In the genomic region with DNA sequence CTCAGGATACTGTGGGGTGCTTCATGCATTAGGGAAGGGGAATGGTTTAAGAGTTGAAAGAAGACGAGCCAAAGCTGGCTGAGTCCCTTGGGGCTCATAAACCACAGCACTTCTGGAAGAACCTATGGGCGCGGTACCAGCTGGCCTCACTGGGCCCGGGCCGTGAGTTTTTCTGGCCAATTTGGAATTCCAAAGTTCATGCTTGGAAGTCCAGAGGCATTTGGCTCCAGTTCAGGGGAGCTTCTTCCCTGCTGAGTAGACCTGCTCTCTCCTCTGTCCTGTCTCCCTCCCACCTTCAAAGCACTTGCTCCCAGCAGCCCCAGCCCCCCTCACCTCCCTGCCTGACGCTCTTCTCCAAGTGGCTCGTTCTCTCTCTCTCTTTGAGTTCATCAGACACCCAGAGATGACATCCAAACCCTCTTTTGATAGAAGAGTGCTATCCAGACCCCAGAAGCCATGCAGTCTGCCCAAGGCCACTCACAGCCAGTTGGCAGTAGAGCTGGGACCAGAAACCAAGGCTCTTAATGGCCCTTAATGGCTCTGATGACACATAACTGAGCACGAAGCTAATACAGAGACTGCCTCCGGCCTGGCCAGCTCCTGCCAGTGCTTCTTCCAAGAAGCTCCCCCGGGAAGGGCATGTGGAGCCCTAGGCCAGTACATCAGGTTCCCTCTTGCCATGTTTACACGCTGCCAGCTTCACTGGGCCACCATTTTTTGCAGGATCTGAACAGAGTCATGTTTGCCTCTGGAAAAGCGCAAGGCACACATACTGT, we compare ENCODE assay signal across 12 mouse cellular contexts.
DNase-seq lines count a peak whose midpoint lies in the region; ATAC-seq and TF ChIP-seq lines count a peak whose summit lies in the region.
"Had no signal": no experiment of that assay in that cellular context is flagged by ENCODE, and none has a peak within 500 bp of the region (broad histone marks: within the 10 kb centered on the region; RNA-seq: fewer than 3 reads in every experiment).

No protein-coding gene starts in this region.

- H3K79me3 ChIP-seq in C2C12 (ENCODE audit: low read depth) = no peaks in the 10 kb centered on the region

- no peak for DNase-seq in heart, adult 9 months (ENCODE audit: low spot score in 2 of 2)
- DNase-seq in kidney, adult 9 months = peak; percentile 92
- no peak for DNase-seq in spleen, postnatal 4 days (ENCODE audit: low spot score in 2 of 2)
- DNase-seq in frontal cortex, adult 2 months (ENCODE audit: extremely low spot score in 1 of 2, low spot score in 1 of 2) = no peak
- DNase-seq: retina, postnatal 1 day had no signal

- H3K4me1 ChIP-seq in heart, embryonic 16.5 days (ENCODE audit: control insufficient read depth, insufficient read depth, low read length) = peaks cover 46% of the 10 kb centered on the region
- peaks cover 30% of the 10 kb centered on the region for H3K4me1 ChIP-seq in brown adipose tissue, adult 24 weeks (ENCODE audit: control insufficient read depth, insufficient read depth, insufficient read length, low read length)

- H3K36me3 ChIP-seq in heart, embryonic 16.5 days (ENCODE audit: control insufficient read depth, insufficient read depth) = no peaks in the 10 kb centered on the region
- peaks cover 4% of the 10 kb centered on the region for H3K36me3 ChIP-seq in C2C12 (ENCODE audit: control insufficient read depth, insufficient read depth)
- H3K36me3 ChIP-seq: limb, embryonic 12.5 days had no signal

- H3K9ac ChIP-seq in heart, embryonic 16.5 days (ENCODE audit: low read length) = no peak overlapping the region
- H3K9ac ChIP-seq: limb, embryonic 12.5 days had no signal

- peaks cover 6% of the 10 kb centered on the region for H3K79me2 ChIP-seq in C2C12 (ENCODE audit: control insufficient read depth, insufficient read depth)

- no peak for TF ChIP-seq CTCF in C2C12 (IDR thresholded peaks at IDR 0.05; ENCODE audit: control insufficient read depth, insufficient read depth, insufficient read length)

- no peaks in the 10 kb centered on the region for H3K27me3 ChIP-seq in heart, embryonic 16.5 days (ENCODE audit: control insufficient read depth, insufficient read depth, low read length)
- H3K27me3 ChIP-seq in C2C12 (ENCODE audit: control insufficient read depth, insufficient read depth, insufficient read length) = no peaks in the 10 kb centered on the region
- H3K27me3 ChIP-seq: limb, embryonic 12.5 days had no signal

- no peak overlapping the region for H3K4me2 ChIP-seq in heart, embryonic 16.5 days (ENCODE audit: low read depth, low read length)
- H3K4me2 ChIP-seq: limb, embryonic 12.5 days had no signal

- H3ac ChIP-seq in C2C12 (ENCODE audit: control insufficient read depth, insufficient read length, low read depth) = no peak overlapping the region

- WGBS in heart, embryonic 16.5 days = 77% methylated on average over 12 of the region's 12 CpGs

- no peak for ATAC-seq in heart, embryonic 16.5 days (replicated peaks; ENCODE audit: extremely low read depth, insufficient read depth, low FRiP score)
- ATAC-seq in activated CD4-positive, CD25-positive, alpha-beta regulatory T cell, adult 4 months = no peak
- ATAC-seq: inflammation-experienced regulatory T-cells, adult 6 months had no signal

- peak overlapping the region; percentile 28; the same call in 1 of the 2 replicates for H3K27ac ChIP-seq in heart, embryonic 16.5 days (ENCODE audit: low read length)
- peak overlapping the region; percentile 19; the same call in 1 of the 2 replicates for H3K27ac ChIP-seq in brown adipose tissue, adult 24 weeks (replicated peaks; ENCODE audit: low read depth, low read length)
- H3K27ac ChIP-seq: limb, embryonic 12.5 days had no signal

- H3K4me3 ChIP-seq in heart, embryonic 16.5 days (ENCODE audit: low read length) = no peak overlapping the region
- H3K4me3 ChIP-seq in C2C12 (ENCODE audit: insufficient read depth, poor library complexity, severe bottlenecking) = no peak overlapping the region
- H3K4me3 ChIP-seq in brown adipose tissue, adult 24 weeks (ENCODE audit: insufficient read depth, low read depth, low read length) = no peak overlapping the region
- H3K4me3 ChIP-seq: erythroblast, embryonic 14.5 days; limb, embryonic 12.5 days had no signal

- no peaks in the 10 kb centered on the region for H3K9me3 ChIP-seq in heart, embryonic 16.5 days (replicated peaks; ENCODE audit: control insufficient read depth, low read length)
- H3K9me3 ChIP-seq: limb, embryonic 12.5 days had no signal

TF ChIP-seq in C2C12, 6 proteins besides CTCF, POLR2A, EP300 and RAD21:
- no peak for TF ChIP-seq MYOD1 (IDR thresholded peaks at IDR 0.05; ENCODE audit: control insufficient read depth, insufficient read length, low read depth)
- TF ChIP-seq MAX (IDR thresholded peaks at IDR 0.05) = peak; percentile 38
